Mouse (Mus musculus): ENCODE results near the gene Tln1.
"Not testable (repeated sequence)": the region's sequence is repeated elsewhere in the genome, so short reads cannot be mapped to it uniquely, and the experiment has no call there.

The Tln1 gene

DNA sequence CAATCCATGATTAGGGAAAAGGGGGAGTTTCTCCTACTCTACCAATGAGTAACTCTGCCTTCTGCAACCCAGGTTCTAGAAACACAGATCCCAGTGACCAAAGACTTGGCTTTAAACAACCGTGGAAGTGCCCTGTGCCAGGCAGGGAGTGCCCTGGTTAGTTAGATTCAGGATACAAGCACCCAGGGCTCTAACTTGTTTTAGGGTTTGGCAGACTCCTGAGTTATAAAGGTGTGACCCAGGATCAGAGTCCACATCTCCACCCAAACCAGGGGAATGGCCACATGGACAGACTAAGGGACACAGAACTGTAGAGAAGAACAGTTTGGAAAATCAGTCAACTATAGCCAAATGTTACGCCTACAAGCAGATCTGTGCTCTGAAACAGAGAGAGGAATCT is 59.5 kb downstream of the Tln1 start:
- no peak for DNase-seq

DNA sequence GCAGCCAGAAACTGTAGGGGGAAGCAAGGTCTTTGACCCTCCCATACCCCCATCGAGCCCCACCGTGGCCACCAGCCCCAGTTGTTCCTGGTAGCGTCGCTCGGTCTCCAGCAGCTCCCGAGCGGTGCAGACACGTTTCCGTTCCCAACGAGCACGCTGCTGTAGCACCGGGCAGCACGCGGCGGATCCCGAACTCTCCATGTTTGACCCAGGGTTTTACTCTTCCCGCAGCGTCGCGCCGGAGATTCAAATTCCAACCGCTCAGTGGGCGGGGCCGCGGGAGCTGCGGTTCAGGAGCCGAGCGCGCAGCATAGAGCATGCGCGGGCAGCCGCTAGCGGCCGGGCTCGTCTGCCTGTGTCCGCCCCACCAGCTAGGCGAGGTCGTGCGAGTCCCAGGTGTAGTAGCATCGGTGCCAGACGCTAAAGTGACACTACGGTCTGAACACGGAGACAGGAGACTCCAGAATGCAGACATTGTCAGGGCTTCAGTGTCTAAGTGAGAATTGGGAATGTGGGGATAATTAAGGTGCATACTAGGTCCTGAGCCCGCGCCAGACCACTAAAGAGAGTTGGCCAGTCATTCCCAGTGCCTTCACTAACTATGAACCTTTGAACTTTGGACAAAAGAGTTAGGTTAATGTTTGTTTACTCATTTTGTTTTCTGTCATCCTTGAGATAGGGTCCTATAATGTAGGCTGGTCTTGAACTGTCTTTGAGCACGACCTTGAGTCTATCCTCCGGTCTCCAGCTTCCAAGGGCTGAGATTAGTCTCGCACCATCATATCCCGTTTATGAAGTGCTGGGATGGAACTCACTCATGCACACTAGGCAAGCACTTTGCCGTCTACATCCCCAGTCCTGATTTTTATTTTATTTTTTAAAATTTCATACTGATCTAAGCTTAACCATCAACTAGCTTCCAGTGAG is 62.8 kb downstream of the Tln1 start, which contains the start of gene Arhgef39:
Gene Arhgef39, minus strand, starts transcription at position 289 of the 927 bp plus-strand sequence.
- DNase-seq: peak; percentile 83

DNA sequence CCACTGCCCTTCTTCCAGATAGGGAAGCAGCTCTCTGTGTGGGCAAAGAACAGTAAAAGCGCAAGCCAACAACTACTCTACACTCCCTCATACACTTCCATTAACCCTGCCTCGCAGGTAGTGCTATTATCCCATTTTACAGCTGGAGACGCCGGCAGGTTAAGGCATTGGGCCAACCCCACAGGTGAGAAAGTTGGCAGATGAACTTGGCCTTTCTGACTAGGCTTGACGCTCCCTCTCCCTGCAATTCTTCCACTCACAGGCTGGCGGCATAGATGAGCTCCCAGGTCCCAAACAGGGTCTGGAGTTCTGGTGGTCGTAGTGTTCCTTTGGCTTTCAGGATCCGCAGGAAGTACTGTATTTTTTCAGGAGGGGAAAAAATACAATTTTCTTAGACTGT is 63.5 kb downstream of the Tln1 start:
- DNase-seq: no peak

DNA sequence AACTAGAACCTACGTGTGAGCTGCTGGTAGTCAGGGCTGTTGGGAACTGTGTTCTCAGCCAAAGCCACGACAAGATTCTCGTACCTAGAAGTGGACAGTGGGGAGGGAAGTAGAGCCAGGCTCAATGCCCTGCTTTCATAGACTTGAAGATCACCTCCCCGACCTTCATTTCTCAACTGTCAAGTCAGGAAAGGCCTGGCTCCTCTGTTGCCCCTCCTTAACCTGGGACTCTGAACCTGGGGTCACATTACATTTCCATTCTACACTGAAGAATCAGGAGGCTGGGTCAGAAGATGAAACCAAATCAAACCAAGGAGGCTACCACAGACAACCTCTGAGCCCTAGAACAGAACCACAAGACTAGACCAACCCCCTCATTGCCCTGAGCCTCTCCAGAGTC is 64.5 kb downstream of the Tln1 start:
- no peak for DNase-seq

DNA sequence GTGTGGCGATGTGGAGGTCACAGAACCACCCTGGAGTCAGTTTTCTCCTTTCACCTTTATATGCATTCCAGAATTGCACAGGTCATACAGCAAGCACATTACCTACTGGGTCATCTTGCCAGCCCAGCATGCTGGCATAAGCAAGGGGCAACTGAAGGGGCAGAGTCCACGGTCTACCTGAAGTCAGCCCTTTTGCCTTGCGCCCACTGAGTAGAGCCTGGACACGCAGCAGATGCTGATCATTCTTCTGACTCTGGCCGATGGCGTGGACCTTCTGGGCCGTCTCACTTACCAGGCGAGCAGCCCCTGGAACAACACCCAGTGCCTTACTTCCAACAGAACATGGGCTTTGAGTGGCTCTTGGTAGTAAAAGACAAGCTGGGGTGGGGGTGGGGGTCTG is 65.1 kb downstream of the Tln1 start:
- no peak for DNase-seq

DNA sequence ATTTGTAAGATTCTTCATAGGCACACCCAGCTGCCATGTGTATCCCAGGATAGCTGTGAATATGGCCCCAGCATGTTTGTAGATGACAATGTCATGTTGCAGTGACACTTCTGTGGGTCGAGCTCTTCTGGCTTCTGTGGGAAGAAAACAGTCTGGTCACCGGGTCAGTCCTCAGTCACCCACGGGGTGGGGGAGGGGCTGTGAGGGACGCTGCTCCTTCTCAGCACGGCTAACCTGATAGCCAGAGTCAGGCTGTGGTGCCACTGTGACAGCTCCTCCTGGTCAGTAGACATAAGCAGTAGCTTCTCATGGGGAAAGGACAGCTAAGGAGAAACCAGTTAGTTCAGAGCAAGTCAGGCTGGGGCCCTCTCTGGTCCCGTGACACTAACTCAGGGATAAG is 65.9 kb downstream of the Tln1 start:
- DNase-seq: no peak

DNA sequence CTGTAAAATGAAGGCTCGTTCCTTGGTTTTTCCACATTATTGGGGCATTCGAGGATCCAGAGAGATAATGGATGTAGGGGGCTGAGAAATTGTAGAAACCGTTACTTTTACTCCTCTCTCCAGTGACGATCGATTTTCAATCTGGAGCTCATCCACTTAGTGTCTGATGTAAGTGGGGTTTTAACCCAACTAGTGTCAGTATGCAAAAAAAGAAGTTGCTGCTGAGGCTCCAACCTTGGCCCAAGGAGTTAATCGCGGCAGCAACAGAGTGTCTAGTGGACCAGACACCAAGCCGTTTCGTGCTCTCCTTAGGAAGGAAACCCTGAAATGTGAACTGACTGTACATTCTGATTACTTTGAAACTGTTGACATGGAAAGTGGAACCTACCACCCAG is 68.6 kb downstream of the Tln1 start:
- no peak for DNase-seq

DNA sequence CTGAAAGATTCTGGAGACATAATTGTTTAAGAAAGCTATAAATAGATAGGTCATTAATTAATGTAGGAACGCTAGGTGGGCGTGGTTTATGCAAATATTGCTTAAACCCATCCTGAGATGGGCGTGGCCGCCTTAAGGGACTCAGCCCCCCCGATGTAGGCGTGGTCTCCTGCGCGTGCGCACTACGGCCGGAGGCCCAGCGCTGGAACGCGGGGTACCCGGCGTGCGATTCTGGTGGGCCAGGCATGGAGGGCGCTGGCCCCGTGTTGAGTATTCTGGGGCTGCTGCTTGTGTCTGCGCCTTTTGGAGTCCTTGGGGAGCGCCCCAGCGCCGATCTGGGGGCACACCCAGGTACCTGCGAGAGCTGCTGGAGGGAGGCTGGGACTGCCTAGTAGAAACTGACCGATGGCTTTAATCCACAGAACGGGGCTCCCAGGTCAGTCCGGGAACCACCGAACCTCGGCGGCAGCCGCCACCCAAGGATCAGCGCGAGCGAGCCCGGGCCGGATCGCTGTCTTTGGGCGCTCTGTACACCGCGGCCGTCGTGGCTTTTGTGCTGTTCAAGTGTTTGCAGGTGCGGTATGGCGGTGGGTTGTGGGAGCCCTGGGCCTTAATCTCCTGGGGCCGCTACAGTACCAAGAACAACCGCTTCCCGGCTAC is 69.2 kb downstream of the Tln1 start:
- peak; percentile 96 for DNase-seq

DNA sequence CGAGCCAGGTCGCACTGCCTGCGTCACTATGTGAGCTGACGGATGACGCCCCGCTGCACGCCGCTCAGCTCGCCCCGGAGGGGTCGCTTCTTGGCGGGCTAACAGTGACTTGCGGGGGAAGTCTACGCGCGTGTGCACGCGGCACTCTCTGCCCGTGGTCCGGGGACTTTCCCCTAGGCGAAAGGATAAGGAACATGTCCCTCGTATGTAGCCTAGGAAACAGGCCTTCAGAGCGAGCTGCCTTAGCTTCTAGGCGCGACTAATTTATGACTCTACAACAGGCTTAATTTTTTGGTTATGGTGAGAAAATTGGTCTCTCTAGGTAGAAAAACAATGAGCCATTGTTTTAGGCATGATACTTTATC is 69.7 kb downstream of the Tln1 start, which contains the start of gene Ccdc107:
Gene Ccdc107, plus strand, starts transcription at position 80 of the 365 bp plus-strand sequence.
- peak; percentile 98 for DNase-seq

DNA sequence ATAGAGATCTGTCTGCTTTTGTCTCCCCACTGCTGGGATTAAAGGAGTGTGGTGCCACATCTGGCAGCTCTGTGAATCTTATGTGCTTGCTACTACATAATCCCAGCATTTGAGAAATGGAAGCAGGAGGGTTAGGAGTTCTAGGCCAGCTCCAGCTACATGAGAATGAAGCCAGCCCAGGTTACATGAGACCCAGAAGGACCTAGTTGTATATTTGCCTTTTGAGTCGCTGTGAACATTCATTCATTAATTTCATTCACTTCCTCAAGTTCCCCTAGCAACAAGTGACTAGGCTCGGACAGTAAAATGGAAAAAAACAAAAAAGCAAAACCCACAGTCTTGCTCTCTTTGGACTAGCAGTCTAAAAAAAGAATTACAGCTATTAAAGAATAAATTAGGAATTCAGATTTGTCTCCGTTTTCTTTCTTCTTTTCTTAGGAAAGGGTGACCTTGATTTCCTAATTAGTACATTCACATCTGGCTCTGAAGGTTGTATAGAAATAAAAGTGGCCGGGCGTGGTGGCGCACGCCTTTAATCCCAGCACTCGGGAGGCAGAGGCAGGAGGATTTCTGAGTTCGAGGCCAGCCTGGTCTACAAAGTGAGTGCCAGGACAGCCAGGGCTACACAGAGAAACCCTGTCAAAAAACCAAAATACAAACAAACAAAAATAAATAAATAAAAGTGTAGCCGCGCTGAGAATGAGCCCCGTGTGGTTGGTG is 70.2 kb downstream of the Tln1 start:
- peak; percentile 52 for DNase-seq

DNA sequence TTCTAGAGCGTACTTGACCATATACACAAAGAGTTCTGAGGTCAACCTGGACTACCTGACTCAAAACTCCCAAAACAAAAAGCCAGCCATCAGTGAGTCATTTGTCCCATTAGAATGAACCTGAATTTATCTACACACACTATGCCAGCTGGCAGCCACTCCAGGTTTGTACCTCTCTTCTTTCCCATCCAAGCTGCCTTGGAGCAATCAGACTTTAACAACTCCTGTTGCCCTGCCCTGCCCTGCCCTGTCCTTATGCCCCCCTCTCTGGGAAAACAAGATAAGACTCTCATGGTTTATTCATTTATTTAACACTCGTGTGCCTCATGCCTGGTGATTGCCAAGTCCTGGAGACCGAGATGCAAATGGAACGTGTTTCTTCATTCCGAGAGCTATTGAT is 71.7 kb downstream of the Tln1 start:
- peak; percentile 47 for DNase-seq

DNA sequence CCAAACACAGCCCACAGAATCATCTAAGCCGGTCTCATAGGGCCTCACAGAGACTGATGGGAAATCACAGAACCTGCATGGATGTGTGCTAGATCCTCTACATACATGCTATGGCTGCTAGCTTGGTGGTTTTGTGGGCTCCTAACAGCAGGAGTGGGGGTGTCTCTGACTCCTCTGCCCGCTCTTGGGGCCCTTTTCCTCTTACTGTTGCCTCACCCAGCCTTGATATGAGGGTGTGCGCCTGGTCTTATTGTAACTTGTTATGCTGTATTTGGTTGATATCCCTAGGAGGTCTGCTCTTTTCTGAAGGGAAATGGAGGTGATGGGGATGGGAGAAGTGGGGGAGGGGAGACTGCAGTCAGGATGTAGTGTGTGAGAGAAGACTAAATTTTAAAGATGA is 72.9 kb downstream of the Tln1 start:
- DNase-seq: peak; percentile 14

DNA sequence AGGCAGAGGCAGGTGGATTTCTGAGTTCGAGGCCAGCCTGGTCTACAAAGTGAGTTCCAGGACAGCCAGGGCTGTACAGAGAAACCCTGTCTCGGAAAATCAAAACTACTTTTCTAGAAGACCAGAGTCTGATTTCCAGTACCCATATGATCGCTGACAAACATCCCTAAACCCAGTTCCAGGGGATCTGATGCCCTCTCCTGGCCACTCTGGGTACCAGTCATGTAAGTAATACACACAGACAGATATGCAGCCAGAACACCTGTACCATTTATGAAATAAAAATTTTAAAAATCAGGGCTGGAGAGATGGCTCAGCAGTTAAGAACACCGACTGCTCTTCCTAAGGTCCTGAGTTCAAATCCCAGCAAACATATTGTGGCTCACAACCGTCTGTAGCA is 76.8 kb downstream of the Tln1 start:
- DNase-seq: not testable (repeated sequence)

DNA sequence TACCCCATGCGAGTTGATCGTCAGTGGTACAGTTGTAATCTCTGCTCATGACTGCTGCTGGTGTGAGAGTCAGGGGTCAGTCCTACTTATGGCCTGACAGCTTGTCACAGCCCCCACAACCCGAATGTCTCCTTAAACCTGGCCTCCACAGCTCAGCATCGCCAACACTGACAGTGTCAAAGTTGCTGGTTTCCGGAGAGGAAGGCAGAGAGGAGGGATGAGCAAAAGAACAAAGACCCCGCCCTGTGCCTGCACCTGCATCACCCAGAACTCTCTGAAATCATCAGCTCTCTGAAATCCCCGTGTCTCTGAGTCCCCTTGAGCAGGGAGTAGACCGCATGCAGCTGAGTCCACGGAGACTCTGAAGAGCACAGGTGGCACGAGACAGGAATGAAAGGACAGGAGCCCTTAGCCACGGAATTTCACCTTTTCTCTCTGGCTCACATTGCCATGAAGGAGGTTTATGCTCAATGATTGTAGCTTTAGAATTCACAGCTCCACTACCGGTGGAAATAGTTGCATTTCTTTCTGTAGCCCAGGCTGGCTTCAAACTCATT is 78.9 kb downstream of the Tln1 start, which contains the start of gene Sit1:
Gene Sit1, minus strand, starts transcription at position 200 of the 557 bp plus-strand sequence.
- DNase-seq: no peak

DNA sequence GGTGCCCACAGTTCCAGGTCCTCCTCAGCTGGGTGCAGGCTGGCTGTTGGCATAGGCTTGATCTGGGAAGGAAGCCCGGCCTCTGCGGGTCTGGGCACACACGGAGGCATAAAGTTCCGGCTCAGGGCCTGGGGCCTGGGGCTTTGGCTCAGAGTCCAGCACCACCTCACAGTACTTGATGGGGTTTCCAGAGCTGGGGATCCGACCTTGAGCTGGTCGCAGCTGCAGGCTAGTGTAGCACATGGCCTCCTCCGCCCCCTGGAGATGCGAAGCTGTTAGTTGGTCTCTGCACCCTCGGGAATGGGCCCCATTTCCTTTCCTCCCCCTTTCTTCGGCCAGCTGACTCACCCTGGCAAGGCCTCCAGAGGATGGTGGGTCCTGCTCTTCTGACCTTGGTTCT is 79.9 kb downstream of the Tln1 start:
- DNase-seq: peak; percentile 57

DNA sequence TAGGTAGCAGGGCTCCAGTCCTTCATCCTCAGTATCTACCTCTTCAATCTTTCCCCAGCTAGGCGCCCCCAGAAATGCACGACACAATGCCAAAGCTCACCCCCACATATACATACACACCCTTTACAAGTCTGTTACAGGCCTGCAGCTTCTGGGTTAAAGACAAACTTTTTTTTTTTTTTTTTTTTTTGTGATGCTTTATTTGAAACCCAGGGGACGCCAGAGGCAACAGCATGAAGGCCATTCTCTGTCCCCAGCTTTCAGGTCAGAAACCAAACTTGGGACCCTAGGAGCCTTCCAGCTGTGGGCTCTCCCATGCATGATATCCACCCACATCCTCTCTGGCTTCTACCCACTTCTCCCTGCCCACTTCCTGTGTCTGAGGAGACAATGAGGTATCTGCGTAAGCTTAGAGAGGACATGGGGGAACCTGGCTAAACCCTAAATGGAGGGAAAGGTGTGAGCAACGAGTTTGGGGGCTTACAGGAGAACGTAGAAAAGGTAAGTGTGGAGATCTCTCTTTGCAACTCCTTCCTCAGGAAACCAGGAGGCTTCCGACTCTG is 80.5 kb downstream of the Tln1 start:
- no peak for DNase-seq
